Mouse (Mus musculus) small intestine, adult 2 months (tissue): ENCODE data around the gene Cwc22.

Experiments used
- CTCF ChIP-seq: fragments of 200-500 bp; IDR thresholded peaks from 2 replicates; pipeline ENCODE4 v1.5.1; 2012; ENCODE audit warnings: low read depth, mild to moderate bottlenecking, control low read depth, inconsistent platforms, low read length, moderate library complexity, mixed read lengths; ENCODE audit not compliant: insufficient replicate concordance, insufficient read length; ENCODE audit errors: extremely low read depth
- POLR2A ChIP-seq: fragments of 200-500 bp; IDR thresholded peaks from 2 replicates; pipeline ENCODE4 v1.6.1; 2012; ENCODE audit warnings: low read depth, mild to moderate bottlenecking, control low read depth, inconsistent platforms, low read length, moderate library complexity

DNA sequence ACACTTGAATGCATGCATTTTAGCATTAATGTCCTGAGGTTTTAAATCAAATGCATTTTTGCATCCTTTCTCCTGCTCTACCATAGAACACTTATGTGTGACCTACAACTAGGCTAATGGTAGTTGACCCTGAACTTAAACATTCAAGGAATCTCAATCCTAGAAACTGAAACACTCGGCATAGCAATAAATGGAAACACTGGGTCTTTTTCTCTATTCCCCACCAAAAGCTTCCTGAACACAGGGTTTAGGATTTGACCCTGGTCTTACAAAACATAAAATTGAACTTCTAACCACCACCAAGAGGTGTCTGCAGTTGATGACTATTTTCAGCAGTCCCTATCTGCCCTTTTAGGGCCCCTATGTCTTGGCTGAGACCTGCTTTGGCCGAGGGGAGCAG lies 57.3 kb downstream of the Cwc22 start:
- TF ChIP-seq CTCF (no peak), POLR2A (no peak)
